Mouse (Mus musculus): ENCODE measurements around the gene Gaa. TPM values are rescaled to one million over a fixed set of nuclear protein-coding genes. Genes with fewer than 3 reads are reported as not detected.
"Not testable (repeated sequence)": the region's sequence is repeated elsewhere in the genome, so short reads cannot be mapped to it uniquely, and the experiment has no call there.

Gaa gene
- polyA plus RNA-seq, 1 experiment from 2014 or later, result 59.6 TPM

- H3K27ac ChIP-seq, result peak overlapping the region; percentile 71
- ATAC-seq (ENCODE audit: low FRiP score), result peak; percentile 72
Observed at GRCm38 (mm10) chr11:119258572-119259322, 8.9 kb upstream of the Gaa start.

DNA sequence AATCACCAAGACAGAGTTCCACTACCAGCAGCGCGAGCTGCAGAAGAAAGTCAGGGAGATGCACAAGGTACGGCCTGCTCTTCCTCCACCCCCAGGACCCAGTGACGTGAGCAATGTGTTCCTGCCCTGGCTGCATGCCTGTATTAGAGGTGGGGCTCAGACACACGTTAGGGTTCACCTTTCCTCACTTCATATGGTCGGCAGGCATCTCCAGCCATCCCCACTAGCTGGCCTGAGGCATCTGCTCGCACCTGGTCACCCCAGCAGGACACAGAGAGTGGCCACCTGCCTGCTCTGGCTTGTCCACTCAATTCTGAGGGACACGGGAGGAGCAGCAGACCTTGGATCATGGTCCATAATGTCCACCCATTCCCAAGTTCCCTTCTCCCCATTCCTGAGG, 7.7 kb upstream of the Gaa start:
- Histone ChIP-seq H3K27ac (no peak overlapping the region), H3K4me1 (replicated peaks) (peaks cover 13% of the 10 kb centered on the region; the same call in 1 of the 2 replicates), H3K36me3 (peaks cover 60% of the 10 kb centered on the region), H3K27me3 (no peaks in the 10 kb centered on the region), H3K9me3 (no peaks in the 10 kb centered on the region), H3K4me2 (no peak overlapping the region), H3K4me3 (no peak overlapping the region), H3K9ac (no peak overlapping the region)
- ATAC-seq (ENCODE audit: low FRiP score), result no peak
- WGBS, result 95% methylated on average over 8 of the region's 8 CpGs

More at GRCm38 (mm10) chr11:119258572-119259322, 8.9 kb upstream of the Gaa start:
- H3K4me3 ChIP-seq, result peak overlapping the region; percentile 28
- H3K27me3 ChIP-seq, result no peaks in the 10 kb centered on the region
- peaks cover 13% of the 10 kb centered on the region; the same call in 1 of the 2 replicates for H3K4me1 ChIP-seq (replicated peaks)
- H3K36me3 ChIP-seq, result peaks cover 48% of the 10 kb centered on the region
- WGBS, result 67% methylated on average over 23 of the region's 23 CpGs
- H3K9ac ChIP-seq, result peak overlapping the region; percentile 55; the same call in 1 of the 2 replicates
- peak overlapping the region; percentile 49 for H3K4me2 ChIP-seq
- H3K9me3 ChIP-seq, result no peaks in the 10 kb centered on the region

DNA sequence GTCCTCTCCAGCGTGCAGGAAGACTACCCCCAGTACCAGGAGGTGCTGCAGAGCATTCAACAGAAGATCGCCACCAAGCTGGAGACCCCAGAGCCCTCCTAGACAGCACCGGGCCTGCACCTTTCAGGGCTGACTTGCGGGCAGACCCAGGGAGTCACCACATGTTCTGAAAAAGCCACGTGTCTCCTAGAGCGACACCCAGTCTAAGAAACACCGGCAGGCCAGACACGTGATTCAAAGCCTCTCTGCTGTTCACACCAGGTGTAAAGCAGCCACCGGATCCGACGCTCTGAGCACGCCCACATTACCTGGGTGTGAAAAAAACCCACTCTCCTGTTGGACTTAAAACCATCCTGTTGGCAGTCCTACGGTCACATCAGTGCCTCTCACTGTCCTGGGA, 3.3 kb upstream of the Gaa start:
- WGBS, result 94% methylated on average over 13 of the region's 13 CpGs
- Histone ChIP-seq H3K36me3 (peaks cover 52% of the 10 kb centered on the region), H3K9me3 (no peaks in the 10 kb centered on the region), H3K27me3 (no peaks in the 10 kb centered on the region), H3K27ac (no peak overlapping the region), H3K4me3 (no peak overlapping the region), H3K4me2 (no peak overlapping the region), H3K9ac (no peak overlapping the region), H3K4me1 (replicated peaks) (peaks cover 19% of the 10 kb centered on the region)
- ATAC-seq (ENCODE audit: low FRiP score), result no peak

DNA sequence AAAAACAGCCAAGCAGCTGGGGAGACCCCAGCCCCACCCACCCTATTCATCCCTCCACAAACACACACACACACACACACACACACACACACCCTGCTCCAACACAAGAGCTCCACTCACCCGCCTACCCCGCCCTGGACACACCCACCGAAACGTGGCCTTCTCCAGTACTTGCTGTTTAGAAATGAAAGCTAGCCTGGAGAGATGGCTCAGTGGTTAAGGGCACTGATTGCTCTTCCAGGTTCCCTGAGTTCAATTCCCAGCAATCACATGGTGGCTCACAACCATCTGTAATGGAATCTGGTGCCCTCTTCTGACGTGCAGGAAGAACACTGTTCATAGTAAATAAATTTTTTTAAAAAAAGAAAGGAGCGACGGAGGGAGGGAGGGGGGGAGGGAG, 1.9 kb upstream of the Gaa start:
- Histone ChIP-seq H3K27me3 (no peaks in the 10 kb centered on the region), H3K36me3 (peaks cover 45% of the 10 kb centered on the region), H3K27ac (no peak overlapping the region), H3K4me2 (no peak overlapping the region), H3K9ac (no peak overlapping the region), H3K4me3 (no peak overlapping the region), H3K9me3 (no peaks in the 10 kb centered on the region), H3K4me1 (replicated peaks) (peaks cover 32% of the 10 kb centered on the region)
- ATAC-seq (ENCODE audit: low FRiP score), result no peak
- 79% methylated on average over 7 of the region's 7 CpGs for WGBS

DNA sequence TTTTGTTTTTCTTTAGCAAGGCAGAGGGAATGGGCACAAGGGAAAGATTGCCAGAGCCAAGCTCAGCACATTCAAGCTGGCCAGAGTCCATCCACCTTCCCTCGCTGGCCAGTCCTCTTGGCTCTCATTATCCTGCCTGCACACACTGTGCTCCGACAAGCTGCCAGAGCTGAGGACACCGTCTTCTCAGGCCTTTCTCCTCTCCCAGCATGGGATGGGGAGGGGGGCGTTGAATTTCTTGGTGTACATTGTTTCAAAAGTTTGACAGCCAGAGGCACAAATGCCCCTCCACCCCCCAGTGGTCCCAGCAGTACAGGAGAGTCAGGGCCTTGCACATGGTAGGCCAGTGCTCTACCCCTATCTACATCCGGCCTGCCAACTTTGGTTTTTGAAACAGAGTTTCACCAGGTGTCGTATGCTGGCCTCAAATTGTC, 429 bp upstream of the Gaa start:
- no peaks in the 10 kb centered on the region for H3K27me3 ChIP-seq
- H3K27ac ChIP-seq, result peak overlapping the region; percentile 44; the same call in 1 of the 2 replicates
- peaks cover 42% of the 10 kb centered on the region for H3K4me1 ChIP-seq (replicated peaks)
- H3K4me2 ChIP-seq, result peak overlapping the region; percentile 83
- 0 out of 2 replicates have a peak overlapping the region, but pooled peaks have one; percentile 55 for H3K4me3 ChIP-seq
- 37% methylated on average over 6 of the region's 6 CpGs for WGBS
- H3K9me3 ChIP-seq, result no peaks in the 10 kb centered on the region
- H3K9ac ChIP-seq, result peak overlapping the region; percentile 40; the same call in 1 of the 2 replicates
- ATAC-seq (ENCODE audit: low FRiP score), result no peak; the same call in none of the 2 replicates
- peaks cover 42% of the 10 kb centered on the region for H3K36me3 ChIP-seq

- ATAC-seq (ENCODE audit: low FRiP score), result no peak
- H3K9me3 ChIP-seq, result no peaks in the 10 kb centered on the region
- H3K4me1 ChIP-seq (replicated peaks), result peaks cover 42% of the 10 kb centered on the region
- H3K4me2 ChIP-seq, result peak overlapping the region; percentile 83
- H3K27ac ChIP-seq, result no peak overlapping the region
- 75% methylated on average over 16 of the region's 16 CpGs for WGBS
- H3K36me3 ChIP-seq, result peaks cover 44% of the 10 kb centered on the region
- peak overlapping the region; percentile 78 for H3K9ac ChIP-seq
- H3K27me3 ChIP-seq, result no peaks in the 10 kb centered on the region
- peak overlapping the region; percentile 55 for H3K4me3 ChIP-seq
Observed at GRCm38 (mm10) chr11:119268557-119269195, 989 bp downstream of the Gaa start.

- not testable (repeated sequence) for H3K4me2 ChIP-seq
- H3K36me3 ChIP-seq, result peaks cover 68% of the 10 kb centered on the region
- WGBS, result 63% methylated on average over 3 of the region's 3 CpGs
Observed at GRCm38 (mm10) chr11:119272492-119272891, 4.8 kb downstream of the Gaa start.

GRCm38 (mm10) chr11:119273186-119273930, 5.7 kb downstream of the Gaa start:
- H3K27me3 ChIP-seq, result no peaks in the 10 kb centered on the region
- H3K27ac ChIP-seq, result no peak overlapping the region
- WGBS, result 88% methylated on average over 8 of the region's 8 CpGs
- H3K4me2 ChIP-seq, result no peak overlapping the region
- H3K36me3 ChIP-seq, result peaks cover 77% of the 10 kb centered on the region
- no peak for ATAC-seq (ENCODE audit: low FRiP score)
- peaks cover 33% of the 10 kb centered on the region for H3K4me1 ChIP-seq (replicated peaks)
- H3K4me3 ChIP-seq, result no peak overlapping the region
- H3K9me3 ChIP-seq, result no peaks in the 10 kb centered on the region
- H3K9ac ChIP-seq, result no peak overlapping the region

More at GRCm38 (mm10) chr11:119272492-119272891, 4.8 kb downstream of the Gaa start:
- H3K4me1 ChIP-seq (replicated peaks), result peaks cover 39% of the 10 kb centered on the region
- H3K9me3 ChIP-seq; H3K9ac ChIP-seq; H3K4me3 ChIP-seq; H3K27me3 ChIP-seq; ATAC-seq (ENCODE audit: low FRiP score); H3K27ac ChIP-seq: not testable (repeated sequence)

- no peak for ATAC-seq (ENCODE audit: low FRiP score)
- Histone ChIP-seq H3K4me3 (no peak overlapping the region), H3K4me1 (replicated peaks) (no peaks in the 10 kb centered on the region), H3K9me3 (no peaks in the 10 kb centered on the region), H3K9ac (no peak overlapping the region), H3K4me2 (no peak overlapping the region), H3K27ac (no peak overlapping the region), H3K27me3 (no peaks in the 10 kb centered on the region), H3K36me3 (peaks cover 92% of the 10 kb centered on the region)
- WGBS, result 88% methylated on average over 15 of the region's 15 CpGs
Observed at GRCm38 (mm10) chr11:119281030-119281429, 13.3 kb downstream of the Gaa start.

GRCm38 (mm10) chr11:119285791-119286527, 18.3 kb downstream of the Gaa start:
- Histone ChIP-seq H3K4me2 (no peak overlapping the region), H3K9me3 (no peaks in the 10 kb centered on the region), H3K4me3 (no peak overlapping the region), H3K36me3 (peaks cover 94% of the 10 kb centered on the region), H3K9ac (no peak overlapping the region), H3K27ac (peak overlapping the region; percentile 8; the same call in 1 of the 2 replicates), H3K4me1 (replicated peaks) (no peaks in the 10 kb centered on the region), H3K27me3 (no peaks in the 10 kb centered on the region)
- no peak for ATAC-seq (ENCODE audit: low FRiP score)
- WGBS, result 76% methylated on average over 9 of the region's 9 CpGs

DNA sequence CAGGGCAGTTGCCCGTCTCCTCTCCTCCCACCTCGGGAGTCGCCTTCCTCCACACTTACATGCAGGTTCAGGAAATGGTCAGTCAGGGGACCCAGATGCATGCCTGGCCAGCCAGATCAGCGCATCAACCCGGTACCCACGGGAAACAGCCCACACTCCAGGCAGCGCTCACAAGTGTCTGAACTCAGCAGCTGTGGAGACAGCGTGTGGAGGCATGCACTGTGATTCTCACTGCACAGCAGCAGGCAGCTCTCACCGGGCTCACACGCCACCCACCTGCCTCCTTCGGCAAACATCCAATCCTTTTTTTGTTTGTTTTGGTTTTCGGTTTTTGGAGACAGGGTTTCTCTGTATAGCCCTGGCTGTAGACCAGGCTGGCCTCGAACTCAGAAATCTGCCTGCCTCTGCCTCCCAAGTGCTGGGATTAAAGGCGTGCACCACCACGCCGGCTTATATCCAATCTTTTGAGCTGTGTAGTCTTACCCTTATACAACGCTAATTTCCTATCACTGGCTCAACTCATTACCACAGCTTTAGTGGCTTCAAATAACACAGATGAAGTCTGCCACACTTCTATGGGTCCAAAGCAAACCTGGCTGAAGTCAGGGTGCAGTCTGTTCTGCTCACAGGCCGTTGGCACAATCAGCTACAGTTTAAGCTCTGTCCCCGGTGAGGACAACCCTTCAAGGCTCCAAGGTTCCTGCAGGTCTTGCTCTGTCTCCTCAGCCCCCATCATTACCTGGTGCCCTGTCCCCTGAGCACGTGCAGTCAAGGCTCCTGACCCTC, 19.7 kb downstream of the Gaa start:
- WGBS, result 92% methylated on average over 20 of the region's 20 CpGs
- Histone ChIP-seq H3K4me3 (no peak overlapping the region), H3K9ac (no peak overlapping the region), H3K4me1 (replicated peaks) (no peaks in the 10 kb centered on the region), H3K4me2 (no peak overlapping the region), H3K27me3 (no peaks in the 10 kb centered on the region), H3K27ac (no peak overlapping the region), H3K36me3 (peaks cover 95% of the 10 kb centered on the region), H3K9me3 (no peaks in the 10 kb centered on the region)
- no peak for ATAC-seq (ENCODE audit: low FRiP score)
